Mouse (Mus musculus) kidney, embryonic 15.5 days (tissue): ENCODE measurements at regions not wholly inside any gene's neighbourhood (a gene's known extent, or its start where the extent isn't known, plus 50 kb on each side); places are given as distances from the start of the nearest gene placed in this dataset.

Source experiments
- ATAC-seq: fragments of 200-750 bp; cut with Nextera tagmentation; replicated peaks from 2 replicates; pipeline ENCODE4 v1.8.0; 2017; ENCODE audit warnings: moderate TSS enrichment; ENCODE audit not compliant: low FRiP score
- H3K27ac ChIP-seq: fragments of 300-500 bp; sonication (generic); 2 replicates; pipeline ENCODE4 v1.5.1; 2015; ENCODE audit warnings: mild to moderate bottlenecking, inconsistent platforms
- H3K27me3 ChIP-seq: fragments of 300-500 bp; sonication (generic); 2 replicates; pipeline ENCODE4 v1.6.1; 2015; ENCODE audit warnings: inconsistent platforms
- H3K36me3 ChIP-seq: fragments of 300-500 bp; sonication (generic); 2 replicates; pipeline ENCODE4 v1.6.1; 2015; ENCODE audit warnings: inconsistent platforms
- H3K4me1 ChIP-seq: fragments of 300-500 bp; sonication (generic); 2 replicates; pipeline ENCODE4 v1.6.1; 2015; ENCODE audit warnings: inconsistent platforms
- H3K4me2 ChIP-seq: fragments of 300-500 bp; sonication (generic); 2 replicates; pipeline ENCODE4 v1.6.1; 2015; ENCODE audit warnings: moderate library complexity, mild to moderate bottlenecking, inconsistent platforms
- H3K4me3 ChIP-seq: fragments of 300-500 bp; sonication (generic); replicated peaks from 2 replicates; pipeline ENCODE4 v1.5.1; 2015; ENCODE audit warnings: mild to moderate bottlenecking, inconsistent platforms
- H3K9ac ChIP-seq: fragments of 300-500 bp; sonication (generic); 2 replicates; pipeline ENCODE4 v1.6.1; 2015; ENCODE audit warnings: mild to moderate bottlenecking, inconsistent platforms
- H3K9me3 ChIP-seq: fragments of 300-500 bp; sonication (generic); replicated peaks from 2 replicates; pipeline ENCODE4 v1.6.1; 2016; ENCODE audit warnings: inconsistent platforms
- WGBS: fragments of 180-500 bp; shearing (Covaris S2); methylation state at CpG from one replicate; pipeline ENCODE4 v1.1.7; 2015; ENCODE audit warnings: mixed read lengths; 5-methylcytosine and 5-hydroxymethylcytosine counted together

DNA sequence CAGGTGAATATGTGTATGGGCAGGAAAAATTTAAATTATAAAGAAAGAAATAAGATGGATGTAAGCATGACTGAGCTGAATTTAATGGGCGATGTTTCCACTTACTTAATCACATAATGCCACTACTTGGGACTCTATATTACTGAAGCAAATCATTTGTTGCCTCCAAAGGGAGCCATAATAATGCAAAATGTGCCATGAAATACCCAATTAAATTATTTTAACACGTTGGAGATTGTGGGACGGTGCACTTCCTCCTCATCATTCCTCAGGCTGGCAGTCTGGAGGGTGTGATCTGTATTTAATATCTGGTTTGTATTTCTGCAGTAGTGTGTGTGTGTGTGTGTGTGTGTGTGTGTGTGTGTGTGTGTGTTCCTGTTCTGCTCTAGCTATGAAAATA is 188.2 kb downstream of the Ppp4r2 start:
- Histone ChIP-seq H3K27ac (no peak overlapping the region), H3K4me1 (no peaks in the 10 kb centered on the region), H3K9me3 (no peaks in the 10 kb centered on the region), H3K36me3 (no peaks in the 10 kb centered on the region), H3K9ac (no peak overlapping the region), H3K27me3 (no peaks in the 10 kb centered on the region), H3K4me3 (no peak overlapping the region), H3K4me2 (no peak overlapping the region)
- WGBS = 74% methylated on average over 3 of the region's 3 CpGs
- no peak for ATAC-seq

DNA sequence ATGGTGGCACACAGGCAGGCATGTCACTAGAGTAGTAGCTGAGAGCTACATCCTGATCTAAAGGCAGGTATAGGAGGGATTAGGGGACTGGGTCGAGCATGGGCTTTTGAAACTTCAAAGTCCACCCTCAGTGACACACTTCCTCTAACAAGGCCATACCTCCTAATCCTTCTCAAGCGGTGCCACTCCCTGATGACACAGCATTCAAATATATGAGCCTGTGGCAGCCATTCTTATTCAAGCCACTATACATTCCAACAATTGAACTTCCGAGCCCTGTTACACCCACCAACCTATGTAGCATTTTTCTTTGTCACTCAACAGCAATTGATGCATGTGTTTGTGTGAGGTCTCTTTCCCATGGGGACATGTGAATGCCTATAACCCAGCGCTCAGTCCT is 192.4 kb downstream of the Ppp4r2 start:
- WGBS = 84% methylated on average over 4 of the region's 4 CpGs
- H3K36me3 ChIP-seq = no peaks in the 10 kb centered on the region
- H3K4me1 ChIP-seq = 0 out of 2 replicates have a peak, but pooled peaks cover 4% of the 10 kb centered on the region
- no peak for ATAC-seq
- H3K4me3 ChIP-seq = no peak overlapping the region
- H3K27ac ChIP-seq = no peak overlapping the region
- no peaks in the 10 kb centered on the region for H3K27me3 ChIP-seq
- H3K4me2 ChIP-seq = no peak overlapping the region
- no peak overlapping the region for H3K9ac ChIP-seq
- H3K9me3 ChIP-seq = no peaks in the 10 kb centered on the region

DNA sequence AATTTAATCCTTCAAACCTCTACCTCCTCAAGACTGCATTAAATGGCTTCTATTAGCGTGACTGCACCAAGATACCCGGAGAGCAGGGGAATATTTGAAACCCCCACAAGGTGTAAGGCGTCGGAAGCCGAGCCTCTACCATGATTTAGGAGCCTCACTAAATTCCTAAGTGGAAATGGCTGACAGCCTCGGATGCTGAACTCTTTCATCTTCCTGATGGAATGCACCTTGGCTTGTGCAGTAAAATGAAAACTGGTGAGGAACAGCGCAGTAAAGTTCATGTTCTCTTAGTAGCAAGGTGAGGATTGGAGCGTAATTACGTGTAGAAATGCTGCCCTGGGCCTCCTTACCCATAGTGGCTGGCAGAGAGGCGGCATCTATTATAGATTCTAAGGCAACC is 194.0 kb downstream of the Ppp4r2 start:
- Histone ChIP-seq H3K9me3 (no peaks in the 10 kb centered on the region), H3K27me3 (no peaks in the 10 kb centered on the region), H3K27ac (no peak overlapping the region), H3K4me1 (0 out of 2 replicates have a peak, but pooled peaks cover 4% of the 10 kb centered on the region), H3K36me3 (no peaks in the 10 kb centered on the region), H3K4me3 (no peak overlapping the region), H3K4me2 (no peak overlapping the region), H3K9ac (no peak overlapping the region)
- ATAC-seq = no peak
- WGBS = 28% methylated on average over 10 of the region's 10 CpGs

DNA sequence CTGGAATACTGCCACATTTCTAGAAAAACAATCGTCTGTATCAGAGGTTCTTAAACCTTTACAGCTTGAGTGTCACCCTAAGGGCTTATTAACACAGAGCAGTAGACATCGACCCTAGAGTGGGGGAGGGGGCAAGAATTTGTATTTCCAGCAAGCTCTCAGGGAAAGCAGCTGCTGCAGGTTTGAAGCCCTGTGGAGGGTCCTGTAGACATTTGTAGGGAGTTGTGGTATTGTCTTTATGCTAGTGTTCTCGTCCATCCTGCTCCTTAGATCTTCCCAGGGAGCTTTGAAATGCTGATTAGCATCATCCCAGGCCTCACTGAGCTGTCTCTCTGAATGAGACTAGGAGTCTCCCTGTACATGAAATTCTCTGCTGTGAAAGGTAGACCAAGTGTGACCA is 196.0 kb downstream of the Ppp4r2 start:
- Histone ChIP-seq H3K4me1 (0 out of 2 replicates have a peak, but pooled peaks cover 4% of the 10 kb centered on the region), H3K36me3 (no peaks in the 10 kb centered on the region), H3K9me3 (no peaks in the 10 kb centered on the region), H3K4me2 (no peak overlapping the region), H3K4me3 (no peak overlapping the region), H3K27me3 (peaks cover 4% of the 10 kb centered on the region; the same call in 1 of the 2 replicates), H3K27ac (no peak overlapping the region), H3K9ac (no peak overlapping the region)
- 20% methylated on average over 3 of the region's 3 CpGs for WGBS
- ATAC-seq = no peak

DNA sequence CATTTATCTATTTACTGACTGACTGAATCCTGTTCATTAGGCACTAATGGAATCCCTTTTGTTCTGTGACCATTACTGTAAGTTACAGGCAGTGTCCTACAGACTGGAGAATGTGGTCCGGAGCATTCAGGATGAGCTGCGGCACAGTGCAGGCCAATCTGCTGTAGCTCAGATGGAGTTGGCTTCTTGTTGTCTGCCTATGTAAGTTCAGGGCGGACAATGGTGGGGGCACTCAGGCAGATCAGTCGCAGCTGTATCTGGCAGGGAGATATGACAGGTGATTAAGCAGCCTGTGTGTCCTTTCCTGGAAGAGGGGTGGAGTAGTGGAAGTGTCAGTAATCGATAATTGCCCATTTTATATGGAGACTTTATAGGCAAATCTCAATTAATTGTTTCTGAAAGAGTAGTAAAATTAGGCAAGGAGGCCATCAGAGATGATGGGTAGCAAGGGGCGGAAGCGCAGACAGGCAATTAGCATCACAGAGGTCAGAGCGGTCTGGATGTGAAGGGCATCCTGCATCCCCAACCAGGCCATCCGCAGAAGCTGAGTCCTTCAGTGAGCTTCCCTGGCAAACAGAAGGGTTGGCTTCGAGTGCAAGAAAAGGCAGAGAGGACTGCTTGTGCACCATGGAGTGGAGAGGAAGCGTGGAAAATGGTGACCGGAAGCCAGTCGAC is 197.2 kb downstream of the Ppp4r2 start:
- WGBS = 86% methylated on average over 13 of the region's 13 CpGs
- no peak overlapping the region for H3K9ac ChIP-seq
- H3K27ac ChIP-seq = no peak overlapping the region
- H3K4me3 ChIP-seq = no peak overlapping the region
- ATAC-seq = no peak
- no peak overlapping the region for H3K4me2 ChIP-seq
- H3K4me1 ChIP-seq = 0 out of 2 replicates have a peak, but pooled peaks cover 4% of the 10 kb centered on the region
- no peaks in the 10 kb centered on the region for H3K36me3 ChIP-seq
- H3K27me3 ChIP-seq = peaks cover 4% of the 10 kb centered on the region; the same call in 1 of the 2 replicates
- no peaks in the 10 kb centered on the region for H3K9me3 ChIP-seq

DNA sequence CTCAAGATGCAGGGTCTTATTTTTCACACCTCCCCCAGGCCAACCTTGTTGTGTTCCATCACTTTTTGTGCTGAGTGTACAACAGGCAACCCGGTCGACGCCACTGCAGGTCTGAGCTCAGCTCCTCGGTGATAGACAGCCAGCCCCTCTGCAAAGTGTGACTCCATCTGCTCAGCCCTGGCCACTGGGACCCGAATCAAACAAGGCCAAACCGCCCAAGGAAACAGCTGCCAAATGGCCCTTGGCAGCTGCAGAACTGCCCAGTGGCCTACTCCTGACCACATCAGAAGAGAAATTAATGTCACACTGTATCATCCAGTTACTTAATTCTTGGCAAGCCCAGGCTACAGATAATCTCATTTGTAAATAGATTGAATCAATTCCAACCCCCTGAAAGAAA is 213.3 kb downstream of the Ppp4r2 start:
- Histone ChIP-seq H3K36me3 (no peaks in the 10 kb centered on the region), H3K27me3 (0 out of 2 replicates have a peak, but pooled peaks cover 3% of the 10 kb centered on the region), H3K27ac (no peak overlapping the region), H3K9ac (no peak overlapping the region), H3K4me2 (no peak overlapping the region), H3K9me3 (no peaks in the 10 kb centered on the region), H3K4me1 (peaks cover 12% of the 10 kb centered on the region), H3K4me3 (no peak overlapping the region)
- WGBS = 38% methylated on average over 6 of the region's 6 CpGs
- ATAC-seq = no peak

DNA sequence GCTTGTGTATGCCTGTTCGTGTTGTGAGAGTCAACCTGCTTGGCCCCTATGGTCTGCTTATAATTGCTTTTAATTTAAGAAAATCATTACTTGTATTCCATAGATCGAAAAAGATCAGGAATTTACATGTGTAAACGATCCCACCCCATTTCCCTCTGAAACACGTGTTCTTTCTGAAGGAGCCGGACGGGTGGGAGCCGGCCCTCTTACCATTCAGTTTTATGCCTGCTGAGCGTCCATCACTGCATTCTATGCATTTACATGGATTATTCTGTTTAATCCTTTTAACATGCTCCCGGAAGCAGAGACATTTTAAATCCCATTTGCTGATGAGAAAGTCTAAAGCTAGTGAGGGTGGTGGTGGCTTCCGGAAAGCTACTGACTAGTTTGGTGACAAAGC is 213.8 kb downstream of the Ppp4r2 start:
- H3K27ac ChIP-seq = no peak overlapping the region
- no peaks in the 10 kb centered on the region for H3K36me3 ChIP-seq
- peaks cover 12% of the 10 kb centered on the region for H3K4me1 ChIP-seq
- 0 out of 2 replicates have a peak, but pooled peaks cover 3% of the 10 kb centered on the region for H3K27me3 ChIP-seq
- no peak overlapping the region for H3K4me3 ChIP-seq
- H3K9me3 ChIP-seq = no peaks in the 10 kb centered on the region
- 81% methylated on average over 10 of the region's 10 CpGs for WGBS
- no peak overlapping the region for H3K9ac ChIP-seq
- no peak overlapping the region for H3K4me2 ChIP-seq
- ATAC-seq = no peak

DNA sequence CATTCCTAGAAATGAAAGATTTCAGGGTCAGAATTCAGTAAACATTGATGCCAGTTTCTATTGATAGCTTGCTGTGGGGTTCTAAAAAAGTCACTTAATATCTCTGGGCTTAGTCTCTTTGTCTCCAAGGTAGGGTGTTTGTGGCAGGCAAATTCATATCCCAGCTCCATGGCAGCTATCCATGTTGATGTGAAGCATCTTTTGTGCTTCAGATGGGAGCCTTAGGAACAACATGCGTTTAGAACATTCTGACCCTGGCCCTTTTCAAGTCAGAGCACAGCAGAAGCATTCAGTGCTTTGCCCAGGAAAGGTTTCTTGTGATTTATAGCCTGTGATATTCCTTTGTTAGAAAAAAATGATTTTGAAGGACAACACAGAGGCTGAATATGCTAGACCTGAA is 215.0 kb downstream of the Ppp4r2 start:
- ATAC-seq = no peak
- Histone ChIP-seq H3K27me3 (0 out of 2 replicates have a peak, but pooled peaks cover 3% of the 10 kb centered on the region), H3K27ac (no peak overlapping the region), H3K4me2 (peak overlapping the region; percentile 35), H3K4me3 (no peak overlapping the region), H3K4me1 (peaks cover 12% of the 10 kb centered on the region), H3K9me3 (no peaks in the 10 kb centered on the region), H3K36me3 (no peaks in the 10 kb centered on the region), H3K9ac (no peak overlapping the region)
- 36% methylated on average over 1 of the region's 1 CpGs for WGBS

DNA sequence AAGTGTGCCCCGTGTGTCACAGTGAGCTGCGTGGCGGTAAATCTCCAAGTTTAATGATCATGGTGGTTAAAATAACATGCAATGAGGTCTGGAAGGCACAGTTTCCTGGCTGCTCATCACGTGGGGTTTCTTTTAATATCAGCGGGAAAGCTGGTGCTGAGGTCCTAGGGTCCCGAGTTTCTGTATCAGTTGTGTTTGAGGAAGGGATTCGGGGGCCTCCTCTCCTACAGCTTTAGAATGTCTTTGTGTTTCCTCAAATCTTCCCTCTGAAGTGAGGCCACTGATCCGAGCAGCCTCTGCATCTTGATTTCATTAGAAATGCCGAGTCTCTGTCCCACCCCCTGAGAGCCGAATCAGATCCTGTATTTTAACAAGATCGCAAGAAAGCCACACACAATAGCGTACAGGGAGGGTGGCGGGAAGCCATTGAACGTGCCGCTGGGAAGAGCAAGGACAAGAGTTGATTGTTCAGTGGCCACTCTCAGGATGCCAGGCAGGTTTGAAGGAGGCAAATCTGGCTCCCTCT is 215.5 kb downstream of the Ppp4r2 start:
- Histone ChIP-seq H3K27me3 (0 out of 2 replicates have a peak, but pooled peaks cover 3% of the 10 kb centered on the region), H3K9me3 (no peaks in the 10 kb centered on the region), H3K9ac (no peak overlapping the region), H3K36me3 (no peaks in the 10 kb centered on the region), H3K4me3 (no peak overlapping the region), H3K27ac (no peak overlapping the region), H3K4me2 (peak overlapping the region; percentile 35), H3K4me1 (peaks cover 12% of the 10 kb centered on the region)
- ATAC-seq = no peak
- WGBS = 23% methylated on average over 15 of the region's 15 CpGs

DNA sequence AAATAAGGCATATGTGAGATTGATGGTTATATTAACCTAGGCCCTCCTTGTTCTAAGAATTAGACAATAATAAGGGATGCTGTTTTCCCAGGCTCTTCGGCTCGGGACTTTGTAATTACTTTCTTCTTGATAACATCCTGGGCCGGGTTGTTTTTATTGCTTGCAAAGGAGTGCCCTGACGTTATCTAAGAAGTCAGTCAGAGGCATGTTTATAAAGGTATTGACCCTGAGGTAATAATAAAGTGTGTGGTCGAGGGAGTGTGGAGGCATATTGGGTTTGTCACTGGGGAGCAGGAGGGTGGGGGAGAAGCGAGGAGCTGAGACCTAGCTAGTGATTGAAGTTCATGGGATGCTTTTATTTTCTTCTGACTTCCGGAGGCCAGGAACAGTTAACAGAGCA is 221.5 kb downstream of the Ppp4r2 start:
- Histone ChIP-seq H3K27me3 (no peaks in the 10 kb centered on the region), H3K4me1 (peaks cover 12% of the 10 kb centered on the region; the same call in 1 of the 2 replicates), H3K4me3 (no peak overlapping the region), H3K9ac (no peak overlapping the region), H3K9me3 (no peaks in the 10 kb centered on the region), H3K36me3 (no peaks in the 10 kb centered on the region), H3K27ac (no peak overlapping the region), H3K4me2 (no peak overlapping the region)
- ATAC-seq = no peak
- WGBS = 13% methylated on average over 7 of the region's 7 CpGs

DNA sequence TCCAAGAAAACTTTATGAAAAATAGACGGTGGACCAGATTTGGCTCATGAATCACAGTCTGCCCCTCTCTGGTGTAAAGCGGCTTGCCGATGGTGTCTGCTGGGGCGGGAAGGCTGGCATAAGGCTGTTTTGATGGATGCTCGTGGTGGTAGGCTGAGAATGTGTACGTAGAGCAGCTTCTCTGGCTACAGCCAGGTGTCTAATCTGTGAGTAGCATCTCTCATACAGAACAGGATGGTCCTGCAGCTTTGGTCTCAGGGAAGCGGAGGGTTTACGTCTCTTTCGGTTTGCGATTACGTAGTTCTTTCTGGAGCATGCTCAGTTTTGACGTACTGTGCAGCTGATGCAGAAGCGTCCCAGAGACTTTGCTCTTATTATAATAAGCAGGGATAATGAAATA is 222.9 kb downstream of the Ppp4r2 start:
- no peak for ATAC-seq
- peaks cover 12% of the 10 kb centered on the region; the same call in 1 of the 2 replicates for H3K4me1 ChIP-seq
- H3K27ac ChIP-seq = no peak overlapping the region
- H3K36me3 ChIP-seq = no peaks in the 10 kb centered on the region
- no peak overlapping the region for H3K4me2 ChIP-seq
- no peak overlapping the region for H3K4me3 ChIP-seq
- WGBS = 91% methylated on average over 13 of the region's 13 CpGs
- no peaks in the 10 kb centered on the region for H3K27me3 ChIP-seq
- H3K9ac ChIP-seq = no peak overlapping the region
- H3K9me3 ChIP-seq = no peaks in the 10 kb centered on the region

DNA sequence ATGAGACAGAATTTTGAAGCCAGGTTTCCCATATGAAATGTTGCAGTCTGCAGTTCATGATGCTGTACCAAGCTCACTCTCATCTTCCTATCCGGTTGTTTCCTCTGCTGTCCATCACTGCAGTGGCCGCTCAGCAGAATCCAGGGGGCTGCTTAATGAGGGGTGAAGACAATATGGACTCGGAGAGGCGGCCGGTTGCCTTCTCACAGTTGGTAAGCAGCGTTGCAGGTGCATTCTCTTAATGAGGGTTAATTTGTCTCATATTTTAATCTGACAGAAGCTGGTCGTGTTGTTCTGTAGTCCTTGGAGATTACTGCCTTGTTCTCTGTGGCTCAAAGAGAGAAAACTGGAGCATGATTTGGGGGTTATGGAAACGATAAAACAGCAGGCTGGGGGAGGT is 225.6 kb downstream of the Ppp4r2 start:
- H3K27me3 ChIP-seq = no peaks in the 10 kb centered on the region
- no peaks in the 10 kb centered on the region for H3K9me3 ChIP-seq
- H3K27ac ChIP-seq = no peak overlapping the region
- no peak overlapping the region for H3K4me3 ChIP-seq
- no peak overlapping the region for H3K9ac ChIP-seq
- ATAC-seq = 0 out of 2 replicates have a peak, but pooled peaks have one; percentile 33
- no peak overlapping the region for H3K4me2 ChIP-seq
- H3K36me3 ChIP-seq = no peaks in the 10 kb centered on the region
- 27% methylated on average over 8 of the region's 8 CpGs for WGBS
- peaks cover 12% of the 10 kb centered on the region; the same call in 1 of the 2 replicates for H3K4me1 ChIP-seq
